Mouse (Mus musculus) heart, embryonic 15.5 days (tissue): ENCODE measurements at regions not wholly inside any gene's neighbourhood (a gene's known extent, or its start where the extent isn't known, plus 50 kb on each side); places are given as distances from the start of the nearest gene placed in this dataset.

ENCODE experiments used
- ATAC-seq: fragments of 200-750 bp; cut with Nextera tagmentation; replicated peaks from 2 replicates; pipeline ENCODE4 v1.8.0; 2017; ENCODE audit warnings: low read depth, moderate TSS enrichment; ENCODE audit not compliant: insufficient number of reproducible peaks, insufficient read depth, low FRiP score
- H3K27ac ChIP-seq: fragments of 300-500 bp; sonication (generic); 2 replicates; pipeline ENCODE4 v1.5.1; 2015; ENCODE audit warnings: mild to moderate bottlenecking, inconsistent platforms
- H3K27me3 ChIP-seq: fragments of 300-500 bp; sonication (generic); 2 replicates; pipeline ENCODE4 v1.6.1; 2015; ENCODE audit warnings: inconsistent platforms
- H3K36me3 ChIP-seq: fragments of 300-500 bp; sonication (generic); 2 replicates; pipeline ENCODE4 v1.6.1; 2015; ENCODE audit warnings: mild to moderate bottlenecking, inconsistent platforms
- H3K4me1 ChIP-seq: fragments of 300-500 bp; sonication (generic); replicated peaks from 2 replicates; pipeline ENCODE4 v1.6.1; 2015; ENCODE audit warnings: inconsistent platforms
- H3K4me2 ChIP-seq: fragments of 300-500 bp; sonication (generic); 2 replicates; pipeline ENCODE4 v1.6.1; 2015; ENCODE audit warnings: inconsistent platforms, mild to moderate bottlenecking, moderate library complexity
- H3K4me3 ChIP-seq: fragments of 300-500 bp; sonication (generic); 2 replicates; pipeline ENCODE4 v1.5.1; 2015; ENCODE audit warnings: mild to moderate bottlenecking, inconsistent platforms
- H3K9ac ChIP-seq: fragments of 300-500 bp; sonication (generic); 2 replicates; pipeline ENCODE4 v1.6.1; 2015; ENCODE audit warnings: mild to moderate bottlenecking, inconsistent platforms
- H3K9me3 ChIP-seq: fragments of 300-500 bp; sonication (generic); replicated peaks from 2 replicates; pipeline ENCODE4 v1.6.1; 2016; ENCODE audit warnings: inconsistent platforms
- WGBS: fragments of 180-500 bp; shearing (Covaris S2); methylation state at CpG from one replicate; pipeline ENCODE4 v1.1.7; 2015; ENCODE audit warnings: mixed read lengths; 5-methylcytosine and 5-hydroxymethylcytosine counted together

DNA sequence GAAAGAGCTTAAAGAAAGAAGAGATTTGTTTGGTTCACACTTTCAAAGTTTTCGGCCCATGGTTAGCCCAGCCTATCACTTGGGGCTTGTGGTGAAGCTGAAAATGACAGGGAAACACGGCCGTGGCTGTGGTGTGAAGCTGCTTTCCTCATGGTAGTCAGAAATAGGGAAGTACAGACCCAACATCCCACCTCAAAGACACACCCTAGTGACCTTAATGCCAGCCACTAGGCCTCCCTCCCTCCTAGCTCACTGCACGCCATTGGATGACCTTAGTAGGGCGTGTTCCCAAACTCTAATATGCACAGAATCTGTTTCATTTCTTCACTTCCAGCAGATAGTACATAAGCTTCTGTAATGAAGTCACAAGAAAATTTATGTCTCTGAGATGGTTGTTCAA is 93.4 kb upstream of the Nxt1 start:
- 77% methylated on average over 5 of the region's 5 CpGs for WGBS
- H3K36me3 ChIP-seq, result no peaks in the 10 kb centered on the region

DNA sequence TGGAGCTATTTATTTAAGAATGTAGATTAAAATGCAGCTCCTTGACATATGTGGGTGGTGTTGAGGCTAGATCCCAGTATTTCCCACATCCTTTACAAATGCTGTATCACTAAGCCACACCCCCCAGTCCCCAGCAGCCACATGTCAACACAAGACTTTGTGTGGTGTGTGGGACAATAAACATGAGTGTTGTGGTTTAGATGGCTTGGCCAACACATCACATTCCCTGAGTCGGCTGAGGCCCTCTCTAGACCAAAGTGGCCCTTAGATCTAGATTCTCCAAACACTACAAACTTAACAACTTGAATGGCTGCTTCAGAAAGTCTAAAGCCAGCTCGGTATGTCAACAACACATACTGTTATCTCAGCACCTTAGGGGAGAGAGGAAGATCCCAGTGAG is 94.2 kb upstream of the Nxt1 start:
- no peaks in the 10 kb centered on the region for H3K4me1 ChIP-seq
- 24% methylated on average over 2 of the region's 2 CpGs for WGBS

More for the DNA sequence above, 93.4 kb upstream of the Nxt1 start:
- Histone ChIP-seq H3K4me3 (no peak overlapping the region), H3K27ac (no peak overlapping the region), H3K4me1 (no peaks in the 10 kb centered on the region), H3K4me2 (no peak overlapping the region), H3K27me3 (no peaks in the 10 kb centered on the region), H3K9me3 (no peaks in the 10 kb centered on the region), H3K9ac (no peak overlapping the region)
- no peak for ATAC-seq

DNA sequence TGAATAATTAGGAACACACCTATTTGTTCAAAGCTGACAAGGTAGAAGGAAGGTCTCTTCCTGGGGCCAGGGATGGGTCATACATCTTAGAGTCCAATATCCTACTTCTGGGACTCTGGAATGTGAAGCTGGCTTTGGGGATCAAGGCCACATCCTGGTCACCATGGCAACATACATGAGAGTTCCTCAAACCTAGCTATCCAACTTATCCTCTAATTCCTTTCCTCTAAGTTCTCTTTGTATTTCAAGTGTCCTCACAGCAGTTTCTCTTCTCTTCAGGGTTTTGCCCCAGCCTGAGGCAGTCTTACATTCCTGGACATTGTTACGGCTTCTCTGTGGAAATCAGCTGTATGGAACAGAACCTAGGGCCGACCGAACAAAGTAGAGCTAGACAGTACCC is 97.0 kb upstream of the Nxt1 start:
- H3K36me3 ChIP-seq, result no peaks in the 10 kb centered on the region
- H3K4me2 ChIP-seq, result no peak overlapping the region
- no peak overlapping the region for H3K27ac ChIP-seq
- ATAC-seq, result no peak
- no peak overlapping the region for H3K9ac ChIP-seq
- no peak overlapping the region for H3K4me3 ChIP-seq
- WGBS, result 74% methylated on average over 3 of the region's 3 CpGs
- no peaks in the 10 kb centered on the region for H3K9me3 ChIP-seq
- no peaks in the 10 kb centered on the region for H3K4me1 ChIP-seq
- H3K27me3 ChIP-seq, result no peaks in the 10 kb centered on the region

More for the DNA sequence above, 94.2 kb upstream of the Nxt1 start:
- Histone ChIP-seq H3K36me3 (no peaks in the 10 kb centered on the region), H3K4me3 (no peak overlapping the region), H3K4me2 (no peak overlapping the region), H3K9me3 (no peaks in the 10 kb centered on the region), H3K27me3 (no peaks in the 10 kb centered on the region), H3K27ac (no peak overlapping the region), H3K9ac (no peak overlapping the region)
- no peak for ATAC-seq

DNA sequence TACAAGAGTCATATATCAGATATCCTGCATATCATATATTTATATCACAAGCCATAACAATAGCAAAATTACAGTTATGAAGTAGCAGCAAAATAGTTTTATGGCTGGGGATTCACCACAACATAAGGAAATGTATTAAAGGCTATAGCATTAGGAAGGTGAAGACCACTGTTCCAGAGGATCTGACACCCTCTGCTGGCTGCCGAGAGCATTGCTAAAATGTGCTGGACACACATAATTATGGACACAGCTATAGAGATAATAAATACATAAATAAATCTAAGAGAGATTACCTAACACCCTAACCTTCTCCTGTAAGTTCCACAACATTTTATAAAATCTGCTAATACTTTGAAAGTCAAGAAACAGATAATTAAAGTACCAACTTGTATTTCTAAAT is 100.2 kb upstream of the Nxt1 start:
- no peak overlapping the region for H3K9ac ChIP-seq
- H3K27ac ChIP-seq, result no peak overlapping the region
- ATAC-seq, result no peak
- H3K4me3 ChIP-seq, result no peak overlapping the region
- no peaks in the 10 kb centered on the region for H3K9me3 ChIP-seq
- H3K27me3 ChIP-seq, result no peaks in the 10 kb centered on the region
- no peaks in the 10 kb centered on the region for H3K36me3 ChIP-seq
- 7% methylated on average over 1 of the region's 1 CpGs for WGBS
- no peak overlapping the region for H3K4me2 ChIP-seq
- no peaks in the 10 kb centered on the region for H3K4me1 ChIP-seq

GRCm38 (mm10) chr2:148571616-148572015 is 100.8 kb upstream of the Nxt1 start:
- Histone ChIP-seq H3K9me3 (no peaks in the 10 kb centered on the region), H3K27ac (no peak overlapping the region), H3K27me3 (no peaks in the 10 kb centered on the region), H3K9ac (no peak overlapping the region), H3K36me3 (no peaks in the 10 kb centered on the region), H3K4me2 (no peak overlapping the region), H3K4me3 (no peak overlapping the region), H3K4me1 (no peaks in the 10 kb centered on the region)
- WGBS, result 91% methylated on average over 1 of the region's 1 CpGs
- no peak for ATAC-seq

DNA sequence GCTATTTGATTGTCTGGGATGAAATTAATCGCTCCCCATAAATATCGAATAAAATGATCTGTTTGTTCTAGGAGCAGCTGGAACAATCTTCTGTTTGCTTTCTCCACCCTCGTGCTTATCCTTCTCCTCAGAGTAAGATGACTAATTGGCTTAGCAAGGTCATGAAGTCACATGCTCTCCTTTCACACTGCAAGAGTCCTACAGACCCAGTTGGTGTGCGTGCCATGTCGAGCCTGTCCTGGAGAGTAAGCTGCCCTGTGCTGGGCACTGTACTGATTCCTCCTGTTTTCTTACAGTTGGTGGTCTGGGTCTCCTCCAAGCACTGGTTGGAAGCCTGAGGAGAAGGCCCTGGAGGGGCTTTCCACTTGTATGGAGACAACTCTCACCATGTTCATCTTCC is 101.4 kb upstream of the Nxt1 start:
- H3K4me3 ChIP-seq, result no peak overlapping the region
- no peak overlapping the region for H3K9ac ChIP-seq
- 59% methylated on average over 5 of the region's 5 CpGs for WGBS
- ATAC-seq, result no peak
- no peaks in the 10 kb centered on the region for H3K4me1 ChIP-seq
- H3K27ac ChIP-seq, result no peak overlapping the region
- H3K36me3 ChIP-seq, result no peaks in the 10 kb centered on the region
- no peak overlapping the region for H3K4me2 ChIP-seq
- H3K9me3 ChIP-seq, result no peaks in the 10 kb centered on the region
- H3K27me3 ChIP-seq, result no peaks in the 10 kb centered on the region

DNA sequence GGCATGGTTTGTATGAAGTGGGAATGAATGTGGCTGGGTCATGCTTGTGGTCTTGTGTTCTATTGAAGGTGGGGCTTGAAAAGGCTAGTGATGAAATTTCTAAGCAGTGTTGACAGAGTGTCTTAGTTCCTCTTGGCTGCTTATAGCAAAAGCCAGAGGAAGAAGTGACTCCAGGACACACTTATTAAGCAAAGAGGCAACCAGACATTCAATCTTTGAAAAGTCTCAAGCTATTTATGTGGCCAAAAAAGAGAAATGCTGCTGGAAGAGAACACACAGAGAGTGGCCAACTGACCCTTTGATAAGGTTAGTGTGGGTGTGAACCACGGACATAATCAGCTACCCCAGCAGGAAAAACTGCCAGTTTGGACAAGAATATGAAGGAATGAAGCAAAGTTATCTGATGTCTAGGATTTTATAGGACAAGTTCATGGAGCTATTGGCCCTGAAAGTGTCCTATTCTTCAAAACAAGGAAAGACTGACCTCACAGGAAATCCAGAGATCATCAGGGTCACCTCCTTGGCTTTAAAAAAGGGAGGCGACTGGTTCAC is 104.4 kb upstream of the Nxt1 start:
- no peak overlapping the region for H3K4me3 ChIP-seq
- H3K27me3 ChIP-seq, result no peaks in the 10 kb centered on the region
- H3K4me2 ChIP-seq, result no peak overlapping the region
- no peak overlapping the region for H3K9ac ChIP-seq
- no peak for ATAC-seq
- no peaks in the 10 kb centered on the region for H3K4me1 ChIP-seq
- no peaks in the 10 kb centered on the region for H3K36me3 ChIP-seq
- no peaks in the 10 kb centered on the region for H3K9me3 ChIP-seq
- no peak overlapping the region for H3K27ac ChIP-seq
- 52% methylated on average over 2 of the region's 2 CpGs for WGBS

DNA sequence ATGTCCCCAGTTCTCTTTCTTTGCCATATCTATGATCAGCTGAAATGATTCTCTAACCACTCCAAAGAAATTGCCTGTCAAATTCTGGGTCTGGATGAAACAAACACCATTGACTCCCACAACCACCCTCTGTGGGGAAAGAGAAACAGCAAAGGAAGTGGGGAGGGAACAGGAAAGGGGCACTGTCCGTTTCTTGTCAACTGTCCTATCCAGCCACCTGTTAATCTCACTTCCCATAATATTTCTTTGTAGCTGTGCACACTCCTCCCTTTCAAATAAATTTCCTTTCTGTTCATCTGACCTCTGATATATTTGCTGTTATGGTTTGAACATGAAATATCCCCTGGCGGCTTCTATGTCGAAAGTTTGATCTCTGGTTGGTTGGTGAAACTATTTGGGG is 109.0 kb upstream of the Nxt1 start:
- H3K27ac ChIP-seq, result no peak overlapping the region
- H3K4me3 ChIP-seq, result no peak overlapping the region
- H3K27me3 ChIP-seq, result no peaks in the 10 kb centered on the region
- ATAC-seq, result no peak
- no peak overlapping the region for H3K9ac ChIP-seq
- H3K4me2 ChIP-seq, result no peak overlapping the region
- no peaks in the 10 kb centered on the region for H3K9me3 ChIP-seq
- 60% methylated on average over 3 of the region's 3 CpGs for WGBS
- H3K36me3 ChIP-seq, result no peaks in the 10 kb centered on the region
- H3K4me1 ChIP-seq, result 0 out of 2 replicates have a peak, but pooled peaks cover 2% of the 10 kb centered on the region

- no peak overlapping the region for H3K4me3 ChIP-seq
- H3K9me3 ChIP-seq, result no peaks in the 10 kb centered on the region
- no peak overlapping the region for H3K27ac ChIP-seq
- 62% methylated on average over 3 of the region's 3 CpGs for WGBS
- no peaks in the 10 kb centered on the region for H3K36me3 ChIP-seq
- 0 out of 2 replicates have a peak, but pooled peaks cover 2% of the 10 kb centered on the region for H3K4me1 ChIP-seq
- no peak for ATAC-seq
- no peaks in the 10 kb centered on the region for H3K27me3 ChIP-seq
- H3K4me2 ChIP-seq, result no peak overlapping the region
- H3K9ac ChIP-seq, result no peak overlapping the region
These were observed 110.4 kb upstream of the Nxt1 start for GRCm38 (mm10) chr2:148562041-148562440.

GRCm38 (mm10) chr2:148560013-148560773 is 112.2 kb upstream of the Nxt1 start:
- no peak overlapping the region for H3K4me2 ChIP-seq
- H3K27me3 ChIP-seq, result no peaks in the 10 kb centered on the region
- no peak overlapping the region for H3K27ac ChIP-seq
- H3K4me3 ChIP-seq, result no peak overlapping the region
- no peak for ATAC-seq
- WGBS, result 75% methylated on average over 4 of the region's 4 CpGs
- H3K4me1 ChIP-seq, result 0 out of 2 replicates have a peak, but pooled peaks cover 2% of the 10 kb centered on the region
- H3K9me3 ChIP-seq, result no peaks in the 10 kb centered on the region
- H3K9ac ChIP-seq, result no peak overlapping the region
- H3K36me3 ChIP-seq, result no peaks in the 10 kb centered on the region

GRCm38 (mm10) chr2:148559376-148559775 is 113.0 kb upstream of the Nxt1 start:
- WGBS, result 73% methylated on average over 4 of the region's 4 CpGs

DNA sequence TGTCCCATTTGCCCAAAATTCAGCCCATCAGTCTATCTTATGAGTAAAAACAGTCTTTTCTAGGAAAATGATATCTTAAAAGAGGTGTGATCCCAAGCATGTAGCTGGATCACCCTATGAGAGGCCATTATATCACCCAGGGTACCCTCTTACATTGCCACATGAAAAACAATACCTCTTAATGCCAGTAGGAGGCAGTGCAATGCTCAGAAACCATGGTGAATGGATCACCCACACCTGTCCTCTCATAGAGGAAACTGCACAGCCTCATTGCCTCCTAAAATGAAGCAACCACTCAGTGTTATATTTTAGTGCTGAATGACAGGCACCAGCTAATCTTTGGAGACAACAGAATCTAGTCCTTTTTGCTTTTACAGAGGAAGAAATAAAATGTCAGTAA is 114.0 kb upstream of the Nxt1 start:
- no peaks in the 10 kb centered on the region for H3K27me3 ChIP-seq
- no peak overlapping the region for H3K27ac ChIP-seq
- no peak overlapping the region for H3K4me3 ChIP-seq
- no peaks in the 10 kb centered on the region for H3K36me3 ChIP-seq
- H3K9ac ChIP-seq, result no peak overlapping the region
- no peak overlapping the region for H3K4me2 ChIP-seq
- 0 out of 2 replicates have a peak, but pooled peaks cover 2% of the 10 kb centered on the region for H3K4me1 ChIP-seq
- no peaks in the 10 kb centered on the region for H3K9me3 ChIP-seq
- ATAC-seq, result no peak

More at GRCm38 (mm10) chr2:148559376-148559775, 113.0 kb upstream of the Nxt1 start:
- H3K9me3 ChIP-seq, result no peaks in the 10 kb centered on the region
- no peak overlapping the region for H3K27ac ChIP-seq
- no peaks in the 10 kb centered on the region for H3K27me3 ChIP-seq
- H3K4me2 ChIP-seq, result no peak overlapping the region
- H3K4me3 ChIP-seq, result no peak overlapping the region
- no peaks in the 10 kb centered on the region for H3K36me3 ChIP-seq
- no peak for ATAC-seq
- no peak overlapping the region for H3K9ac ChIP-seq
- H3K4me1 ChIP-seq, result 0 out of 2 replicates have a peak, but pooled peaks cover 2% of the 10 kb centered on the region
